Mouse (Mus musculus) limb, embryonic 13.5 days (tissue): ENCODE data around the gene Rad50. TPM values are rescaled to one million over a fixed set of nuclear protein-coding genes. Genes with fewer than 3 reads are reported as not detected.

Experiments
- ATAC-seq: fragments of 200-750 bp; cut with Nextera tagmentation; 2 replicates; pipeline ENCODE4 v1.8.0; 2017; ENCODE audit warnings: low read depth, moderate number of reproducible peaks, moderate TSS enrichment; ENCODE audit not compliant: low FRiP score
- H3K27ac ChIP-seq: fragments of 300-500 bp; sonication (generic); 2 replicates; pipeline ENCODE4 v1.5.1; 2015; ENCODE audit warnings: inconsistent platforms, mild to moderate bottlenecking, moderate library complexity
- H3K27me3 ChIP-seq: fragments of 300-500 bp; sonication (generic); 2 replicates; pipeline ENCODE4 v1.6.1; 2015; ENCODE audit warnings: mild to moderate bottlenecking, inconsistent platforms
- H3K36me3 ChIP-seq: fragments of 300-500 bp; sonication (generic); 2 replicates; pipeline ENCODE4 v1.6.1; 2015; ENCODE audit warnings: inconsistent platforms, mild to moderate bottlenecking, moderate library complexity
- H3K4me1 ChIP-seq: fragments of 300-500 bp; sonication (generic); 2 replicates; pipeline ENCODE4 v1.6.1; 2015; ENCODE audit warnings: inconsistent platforms
- H3K4me2 ChIP-seq: fragments of 300-500 bp; sonication (generic); replicated peaks from 2 replicates; pipeline ENCODE4 v1.6.1; 2015; ENCODE audit warnings: inconsistent platforms, mild to moderate bottlenecking, moderate library complexity
- H3K4me3 ChIP-seq: fragments of 300-500 bp; sonication (generic); 2 replicates; pipeline ENCODE4 v1.5.1; 2015; ENCODE audit warnings: moderate library complexity, mild to moderate bottlenecking, inconsistent platforms
- H3K9ac ChIP-seq: fragments of 300-500 bp; sonication (generic); 2 replicates; pipeline ENCODE4 v1.6.1; 2015; ENCODE audit warnings: mild to moderate bottlenecking, inconsistent platforms
- H3K9me3 ChIP-seq: fragments of 300-500 bp; sonication (generic); 2 replicates; pipeline ENCODE4 v1.6.1; 2016; ENCODE audit warnings: inconsistent platforms
- WGBS: fragments of 180-500 bp; shearing (Covaris S2); methylation state at CpG from one replicate; pipeline ENCODE4 v1.1.7; 2015; 5-methylcytosine and 5-hydroxymethylcytosine counted together
- polyA plus RNA-seq: library from polyadenylated mRNA; unstranded; fragments of >200 nt; fragmentation: Nextera tagmentation; extraction: Ambion mirVana; gene quantifications from 2 replicates; pipeline ENCODE4 v1.2.1, GENCODE M21; 2015

Gene Rad50
- polyA plus RNA-seq, 1 experiment from 2014 or later, result 30.4 TPM

- Histone ChIP-seq H3K27ac (no peak overlapping the region), H3K27me3 (no peaks in the 10 kb centered on the region), H3K36me3 (no peaks in the 10 kb centered on the region), H3K4me1 (no peaks in the 10 kb centered on the region), H3K4me3 (no peak overlapping the region), H3K9ac (no peak overlapping the region), H3K9me3 (no peaks in the 10 kb centered on the region), H3K4me2 (no peak overlapping the region)
- 66% methylated on average over 6 of the region's 6 CpGs for WGBS
- no peak for ATAC-seq
These were observed 91.9 kb downstream of the Rad50 start for GRCm38 (mm10) chr11:53615172-53615571.

DNA sequence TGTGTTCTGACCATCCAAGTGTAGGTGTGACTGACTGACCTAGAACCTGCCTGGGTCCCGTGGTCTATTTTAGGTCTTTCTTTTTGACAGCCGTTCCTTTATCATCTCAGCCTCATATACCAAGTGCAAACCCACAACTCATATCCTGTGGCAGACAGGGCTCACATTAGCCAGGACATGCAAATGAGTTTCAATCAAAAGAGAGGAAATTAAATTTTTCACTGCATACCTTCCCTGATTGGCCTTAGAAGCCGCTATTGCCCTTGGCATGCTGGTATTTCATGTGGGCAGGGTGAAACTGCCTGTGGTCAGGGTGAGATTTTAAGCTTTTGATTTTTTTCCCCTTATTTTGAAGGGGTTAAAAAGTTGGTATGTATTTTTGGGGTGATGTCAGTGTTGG, 97.4 kb downstream of the Rad50 start:
- no peak overlapping the region for H3K27ac ChIP-seq
- ATAC-seq, result no peak
- H3K4me3 ChIP-seq, result no peak overlapping the region
- no peaks in the 10 kb centered on the region for H3K9me3 ChIP-seq
- no peaks in the 10 kb centered on the region for H3K27me3 ChIP-seq
- peaks cover 3% of the 10 kb centered on the region; the same call in 1 of the 2 replicates for H3K36me3 ChIP-seq
- H3K4me1 ChIP-seq, result 0 out of 2 replicates have a peak, but pooled peaks cover 5% of the 10 kb centered on the region
- H3K9ac ChIP-seq, result no peak overlapping the region
- WGBS, result 66% methylated on average over 3 of the region's 3 CpGs
- H3K4me2 ChIP-seq, result no peak overlapping the region

DNA sequence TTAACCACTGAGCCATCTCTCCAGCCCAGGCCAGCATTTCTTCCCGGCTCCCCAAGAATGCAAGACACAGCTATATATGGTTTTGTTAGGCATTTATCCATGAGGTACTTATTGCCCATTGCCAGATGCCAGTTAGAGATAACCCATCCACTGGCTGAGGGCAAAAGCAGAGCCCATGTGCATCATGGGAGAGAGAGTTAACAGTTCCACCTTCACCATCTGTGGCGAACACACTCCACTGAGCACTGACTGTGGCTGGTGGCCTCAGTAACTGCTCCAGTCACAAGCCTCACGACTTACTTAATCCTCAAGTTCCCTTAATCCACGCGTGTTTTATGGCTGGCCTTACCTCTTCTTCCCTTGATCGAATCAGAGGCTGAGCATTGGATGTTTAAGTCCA, 97.9 kb downstream of the Rad50 start:
- Histone ChIP-seq H3K9ac (no peak overlapping the region), H3K27me3 (no peaks in the 10 kb centered on the region), H3K9me3 (no peaks in the 10 kb centered on the region), H3K4me3 (no peak overlapping the region), H3K27ac (no peak overlapping the region), H3K4me2 (no peak overlapping the region), H3K36me3 (peaks cover 3% of the 10 kb centered on the region; the same call in 1 of the 2 replicates), H3K4me1 (0 out of 2 replicates have a peak, but pooled peaks cover 5% of the 10 kb centered on the region)
- ATAC-seq, result no peak
- 66% methylated on average over 6 of the region's 6 CpGs for WGBS

- peaks cover 13% of the 10 kb centered on the region for H3K36me3 ChIP-seq
- H3K27me3 ChIP-seq, result no peaks in the 10 kb centered on the region
- H3K27ac ChIP-seq, result no peak overlapping the region
- ATAC-seq, result no peak
- H3K4me1 ChIP-seq, result 0 out of 2 replicates have a peak, but pooled peaks cover 5% of the 10 kb centered on the region
- no peaks in the 10 kb centered on the region for H3K9me3 ChIP-seq
- no peak overlapping the region; the same call in 1 of the 2 replicates for H3K9ac ChIP-seq
- no peak overlapping the region for H3K4me3 ChIP-seq
- no peak overlapping the region for H3K4me2 ChIP-seq
- WGBS, result 7% methylated on average over 12 of the region's 12 CpGs
These were observed 101.5 kb downstream of the Rad50 start for GRCm38 (mm10) chr11:53605609-53606008.

DNA sequence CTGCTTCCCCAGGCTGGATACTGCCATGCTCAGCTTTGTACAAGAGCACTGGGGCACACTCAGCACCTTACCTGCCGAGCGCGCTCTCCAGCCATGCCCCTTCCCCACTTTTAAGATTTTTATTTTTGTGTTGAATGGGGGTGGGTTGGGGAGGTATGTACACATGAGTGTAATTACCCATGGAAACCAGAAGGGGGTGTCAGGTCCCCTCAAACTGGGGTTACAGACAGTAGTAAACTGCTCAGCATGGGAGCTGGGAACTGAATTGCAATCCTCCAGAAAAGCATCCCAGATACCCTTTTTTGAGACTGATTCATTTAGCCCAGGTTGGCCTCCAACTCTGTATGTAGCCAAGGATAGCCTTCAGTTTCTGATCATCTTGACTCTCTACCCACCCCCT, 102.1 kb downstream of the Rad50 start:
- 93% methylated on average over 3 of the region's 3 CpGs for WGBS
- no peak overlapping the region for H3K27ac ChIP-seq
- no peak overlapping the region for H3K9ac ChIP-seq
- H3K27me3 ChIP-seq, result no peaks in the 10 kb centered on the region
- no peaks in the 10 kb centered on the region for H3K9me3 ChIP-seq
- H3K36me3 ChIP-seq, result peaks cover 19% of the 10 kb centered on the region
- no peak for ATAC-seq
- no peak overlapping the region for H3K4me2 ChIP-seq
- H3K4me1 ChIP-seq, result 0 out of 2 replicates have a peak, but pooled peaks cover 5% of the 10 kb centered on the region
- H3K4me3 ChIP-seq, result no peak overlapping the region

Other genes starting within 250 kb of the Rad50 start
- not detected in 2 replicates for gene Gm9837, start 236.8 kb downstream of the Rad50 start, polyA plus RNA-seq
- not detected in 2 replicates for gene Gm9945, start 227.2 kb downstream of the Rad50 start, polyA plus RNA-seq
- 0.17 and 0.37 TPM in 2 replicates for gene Sowaha, start 227.0 kb downstream of the Rad50 start, polyA plus RNA-seq
- 39.2 and 42.5 TPM in 2 replicates for gene Sept8, start 188.1 kb downstream of the Rad50 start, polyA plus RNA-seq
- gene Kif3a, start 139.9 kb downstream of the Rad50 start, polyA plus RNA-seq, result 105 and 112 TPM in 2 replicates
- 1.9 and 2.2 TPM in 2 replicates for gene Il4, start 88.7 kb downstream of the Rad50 start, polyA plus RNA-seq
- gene Il13, start 72.6 kb downstream of the Rad50 start, polyA plus RNA-seq, result 0.15 TPM in 2 replicates
- gene Il5, start 13.5 kb upstream of the Rad50 start, polyA plus RNA-seq, result not detected in 2 replicates
- 9.7 and 10.1 TPM in 2 replicates for gene Irf1, start 62.7 kb upstream of the Rad50 start, polyA plus RNA-seq
- 0.22 TPM in 1 of 2 replicates, not detected in the other for gene Gm17334, start 65.9 kb upstream of the Rad50 start, polyA plus RNA-seq
- 0.56 TPM in 1 of 2 replicates, not detected in the other for gene Gm12216, start 151.9 kb upstream of the Rad50 start, polyA plus RNA-seq
- 7.0 and 7.3 TPM in 2 replicates for gene Slc22a5, start 184.3 kb upstream of the Rad50 start, polyA plus RNA-seq